Mouse (Mus musculus) megakaryocyte-erythroid progenitor cell, adult 5-6 weeks (primary cell): ENCODE results near the gene Myzap. TPM values are rescaled to one million over a fixed set of nuclear protein-coding genes. Genes with fewer than 3 reads are reported as not detected.
A peak's percentile ranks its signal among the peaks of the same experiment; 100 is the strongest.
"Not testable (repeated sequence)": the region's sequence is repeated elsewhere in the genome, so short reads cannot be mapped to it uniquely, and the experiment has no call there.

Source experiments
- ATAC-seq: replicated peaks from 2 replicates; pipeline ENCODE4 v1.8.0; 2016; ENCODE audit warnings: mild to moderate bottlenecking, inconsistent platforms; ENCODE audit not compliant: severe bottlenecking, poor library complexity, low FRiP score, low TSS enrichment
- total RNA-seq, 2 experiments: library from RNA; stranded (forward) in 1 of 2; stranded (reverse) in 1 of 2; fragments of 200-1000, 215-1000 nt in 1 of 2; fragments of >200 nt in 1 of 2; fragmentation: Nextera tagmentation in 1 of 2; gene quantifications; 2 replicates each; pipeline ENCODE4 v1.2.3; 2014 to 2017

The Myzap gene
- total RNA-seq, 2 experiments from 2014 or later, result not detected

- no peak for ATAC-seq
These were observed 98.4 kb downstream of the Myzap start for GRCm38 (mm10) chr9:71493771-71494170.

GRCm38 (mm10) chr9:71492296-71493025, 99.7 kb downstream of the Myzap start:
- no peak for ATAC-seq

DNA sequence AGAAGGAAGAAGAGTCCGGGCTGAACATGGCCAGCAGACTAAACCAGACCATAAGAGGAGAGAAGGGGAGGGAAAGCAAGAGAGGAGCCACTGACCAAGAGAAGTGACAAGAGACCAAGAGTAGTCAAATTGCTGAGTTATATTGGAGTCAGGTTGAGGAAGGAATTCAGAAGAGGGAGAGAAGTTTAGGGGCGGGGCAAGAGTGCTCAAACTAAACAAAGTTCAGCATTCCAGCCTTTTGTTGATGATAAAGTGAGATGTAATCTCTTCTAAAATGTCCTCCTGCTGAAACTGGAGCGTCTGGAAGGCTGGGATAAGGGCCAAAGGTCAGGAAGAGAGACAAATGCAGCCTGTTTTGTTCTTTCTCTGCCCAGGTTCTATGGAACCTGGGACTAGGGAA, 102.1 kb downstream of the Myzap start:
- no peak for ATAC-seq

GRCm38 (mm10) chr9:71486127-71486526, 106.0 kb downstream of the Myzap start:
- no peak for ATAC-seq

GRCm38 (mm10) chr9:71485475-71486094, 106.6 kb downstream of the Myzap start, which contains the start of gene Polr2m:
Polr2m (minus strand) TSS chr9:71485935.
- ATAC-seq, result peak; percentile 93

DNA sequence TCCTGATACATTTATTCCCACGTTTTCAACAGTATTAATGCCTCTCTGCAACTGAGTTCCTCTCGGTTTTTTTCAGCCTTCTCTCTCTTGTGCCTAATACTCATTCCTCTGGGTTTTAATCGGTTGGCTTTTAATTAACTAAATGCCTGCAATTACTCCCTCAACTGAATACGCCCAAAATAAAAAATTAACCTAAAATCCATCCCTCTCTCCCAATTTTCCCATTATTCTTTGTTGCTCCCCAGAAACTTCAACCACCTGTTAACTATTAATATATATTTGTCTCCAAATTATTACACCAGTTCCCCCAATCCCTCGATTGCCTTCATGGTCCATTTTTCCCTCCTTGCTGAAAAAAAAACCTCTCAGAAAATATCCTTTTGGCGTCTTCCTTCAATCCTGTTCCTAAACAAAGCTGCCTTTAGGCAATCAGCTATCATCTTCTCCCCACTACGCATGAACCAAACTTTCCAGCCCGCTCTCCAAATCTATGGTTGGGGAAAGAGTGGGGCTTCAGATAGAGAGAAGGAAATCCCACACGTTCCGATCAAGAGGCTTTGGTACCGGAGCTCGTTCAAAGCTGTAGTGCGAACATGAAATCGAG, 107.2 kb downstream of the Myzap start:
- no peak for ATAC-seq

- not testable (repeated sequence) for ATAC-seq
These were observed 108.3 kb downstream of the Myzap start for GRCm38 (mm10) chr9:71483872-71484271.

DNA sequence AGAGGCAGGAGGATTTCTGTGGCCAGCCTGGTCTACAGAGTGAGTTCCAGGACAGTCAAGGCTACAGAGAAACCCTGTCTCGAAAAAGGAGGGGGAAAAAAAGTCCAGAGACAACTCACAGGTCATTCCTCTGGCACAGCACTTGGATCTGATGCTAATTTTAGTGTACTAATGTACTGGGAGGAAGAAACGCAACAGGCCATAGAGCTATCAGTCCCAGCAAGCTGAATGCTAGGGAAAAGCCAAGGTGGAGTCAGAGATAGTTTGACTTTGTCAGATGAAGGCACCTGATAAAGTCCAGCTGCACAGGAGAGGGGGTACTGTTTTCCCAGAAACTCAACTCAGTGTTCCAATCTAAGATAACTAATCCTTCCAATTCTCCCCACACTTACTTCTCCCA, 111.9 kb downstream of the Myzap start:
- ATAC-seq, result peak; percentile 30; the same call in 1 of the 2 replicates

- no peak for ATAC-seq
These were observed 112.7 kb downstream of the Myzap start for GRCm38 (mm10) chr9:71479413-71479812.

DNA sequence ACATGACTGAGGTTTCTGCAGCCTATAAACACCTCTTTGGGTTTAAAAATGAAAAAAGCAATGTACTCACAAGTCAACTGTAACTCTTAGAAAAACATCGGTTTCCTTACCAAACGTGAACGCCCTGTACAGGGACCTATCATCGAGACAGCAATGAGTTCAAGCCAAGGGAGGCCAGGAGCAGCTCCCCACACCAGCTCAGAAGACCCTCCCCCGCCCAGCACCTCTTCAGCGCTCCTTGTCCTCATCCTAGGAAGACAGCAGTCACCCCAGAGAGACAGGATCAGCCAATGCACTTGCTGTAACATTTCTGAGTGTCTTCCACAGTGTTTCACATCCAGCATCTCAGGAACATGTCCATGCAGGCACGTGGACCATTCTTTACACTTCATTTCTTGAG, 113.6 kb downstream of the Myzap start:
- ATAC-seq, result no peak

DNA sequence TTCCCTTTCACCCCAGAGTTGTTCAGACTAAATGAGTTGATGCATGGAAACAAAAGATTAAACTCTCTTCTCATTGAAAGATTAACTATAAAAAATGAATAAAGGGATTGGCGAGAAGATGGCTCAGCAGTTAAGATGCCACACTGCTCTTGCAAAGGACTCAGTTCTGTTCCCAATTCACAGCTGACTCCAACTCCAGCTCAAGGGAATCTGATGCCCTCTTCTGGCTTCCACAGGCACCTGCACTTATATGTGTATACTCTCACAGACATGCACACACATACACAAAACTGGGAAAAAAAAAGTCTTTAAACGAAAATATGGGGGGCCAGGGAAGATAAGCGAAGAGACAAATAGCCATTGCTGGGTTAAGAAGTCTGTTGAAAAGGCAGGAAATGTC, 115.6 kb downstream of the Myzap start:
- no peak for ATAC-seq

- ATAC-seq, result no peak
These were observed 116.6 kb downstream of the Myzap start for GRCm38 (mm10) chr9:71475536-71475935.

DNA sequence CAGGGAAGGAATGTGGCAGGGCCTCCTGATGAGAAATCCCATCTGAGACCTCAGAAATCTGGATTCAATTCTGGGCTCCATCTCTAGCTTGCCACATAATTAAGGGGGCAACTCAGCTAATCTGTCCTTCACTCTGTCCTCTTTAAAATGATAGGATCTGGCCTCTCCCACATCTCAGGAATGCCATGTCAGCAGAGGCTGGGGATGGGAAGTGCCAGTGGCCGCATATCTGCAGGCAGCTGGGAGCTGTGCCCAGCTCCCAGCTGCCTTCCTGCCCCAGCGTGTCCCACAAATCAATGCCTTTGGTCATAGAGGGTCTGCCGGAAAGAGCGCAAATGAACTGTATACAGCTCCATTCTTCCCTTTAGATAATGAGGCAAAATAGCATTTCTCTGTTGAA, 124.7 kb downstream of the Myzap start:
- no peak for ATAC-seq

DNA sequence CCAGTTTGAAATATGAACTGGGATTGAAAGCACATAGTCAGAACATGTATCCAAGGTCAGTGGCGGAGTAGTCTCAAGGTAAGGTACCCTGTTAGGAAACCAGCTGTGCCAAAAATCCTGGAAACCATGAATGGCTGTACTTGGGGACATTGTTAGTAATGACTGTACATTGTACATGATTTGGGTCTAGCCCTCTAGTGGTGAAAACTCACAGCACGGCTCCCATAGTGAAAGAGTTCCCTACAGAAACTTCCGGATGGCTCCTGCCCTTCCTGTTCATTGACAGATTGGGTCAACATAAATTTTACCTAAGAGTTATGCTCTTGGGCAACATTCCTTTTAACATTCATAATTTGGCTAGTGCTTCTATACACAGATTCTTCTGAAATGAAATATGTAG, 126.0 kb downstream of the Myzap start:
- ATAC-seq, result 0 out of 2 replicates have a peak, but pooled peaks have one; percentile 55

DNA sequence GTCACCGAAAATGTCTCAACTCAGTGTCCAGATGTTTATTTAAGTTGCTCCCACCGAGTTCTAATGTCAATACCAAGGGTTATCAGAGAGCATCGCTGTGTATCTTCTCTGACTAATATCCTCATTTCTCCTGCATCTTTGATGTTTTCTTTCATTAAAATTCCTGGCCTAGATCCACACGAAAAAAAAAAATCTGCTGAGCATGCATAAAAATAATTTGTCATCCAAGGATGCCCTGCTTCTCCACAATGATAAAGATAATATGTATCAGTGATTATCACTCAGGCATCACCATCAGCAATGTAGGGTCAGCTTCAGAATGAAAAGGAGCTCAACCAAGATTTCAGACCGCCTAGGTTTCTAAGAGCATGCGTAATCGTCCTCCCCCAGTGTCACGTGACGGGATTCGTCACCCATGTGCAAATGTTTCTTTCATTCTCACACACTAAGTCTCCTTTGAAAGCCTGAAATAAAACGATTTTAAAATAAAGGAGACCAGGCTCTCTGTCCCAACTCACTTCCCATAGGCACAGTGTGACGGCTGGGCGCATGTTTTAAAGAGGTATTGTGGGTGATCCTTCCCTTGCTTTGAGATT, 129.0 kb downstream of the Myzap start:
- no peak for ATAC-seq

GRCm38 (mm10) chr9:71456738-71457137, 135.4 kb downstream of the Myzap start:
- ATAC-seq, result no peak
